Mouse (Mus musculus) lung, adult 2 months (tissue): ENCODE results near the gene Lrrc40.
A peak's percentile ranks its signal among the peaks of the same experiment; 100 is the strongest.

Experiments used
- CTCF ChIP-seq: fragments of 200-500 bp; IDR thresholded peaks from 2 replicates; pipeline ENCODE4 v1.5.1; 2011; ENCODE audit warnings: mild to moderate bottlenecking, low read length, control low read depth; ENCODE audit not compliant: insufficient read depth
- POLR2A ChIP-seq: fragments of 200-500 bp; IDR thresholded peaks from 2 replicates; pipeline ENCODE4 v1.6.1; 2011; ENCODE audit warnings: low read depth, mild to moderate bottlenecking, control low read depth, low read length, borderline replicate concordance; ENCODE audit errors: extremely low read depth

GRCm38 (mm10) chr3:158031371-158031925 lies 5.0 kb upstream of the Lrrc40 start:
- TF ChIP-seq CTCF (no peak), POLR2A (peak; percentile 61; the same call in 1 of the 2 replicates)
